Mouse (Mus musculus) activated CD4-positive, CD25-positive, alpha-beta regulatory T cell, adult 9 weeks (primary cell): Measurements from ENCODE around the gene Napb. TPM values are rescaled to one million over a fixed set of nuclear protein-coding genes. Genes with fewer than 3 reads are reported as not detected.

ENCODE experiments used
- polyA plus RNA-seq: library from polyadenylated mRNA; unstranded; fragments of 100-300 nt; shearing (Covaris generic); gene quantifications from one replicate; pipeline ENCODE4 v1.2.1, GENCODE M21; 2017

The Napb gene
- 1.9 TPM for polyA plus RNA-seq

DNA sequence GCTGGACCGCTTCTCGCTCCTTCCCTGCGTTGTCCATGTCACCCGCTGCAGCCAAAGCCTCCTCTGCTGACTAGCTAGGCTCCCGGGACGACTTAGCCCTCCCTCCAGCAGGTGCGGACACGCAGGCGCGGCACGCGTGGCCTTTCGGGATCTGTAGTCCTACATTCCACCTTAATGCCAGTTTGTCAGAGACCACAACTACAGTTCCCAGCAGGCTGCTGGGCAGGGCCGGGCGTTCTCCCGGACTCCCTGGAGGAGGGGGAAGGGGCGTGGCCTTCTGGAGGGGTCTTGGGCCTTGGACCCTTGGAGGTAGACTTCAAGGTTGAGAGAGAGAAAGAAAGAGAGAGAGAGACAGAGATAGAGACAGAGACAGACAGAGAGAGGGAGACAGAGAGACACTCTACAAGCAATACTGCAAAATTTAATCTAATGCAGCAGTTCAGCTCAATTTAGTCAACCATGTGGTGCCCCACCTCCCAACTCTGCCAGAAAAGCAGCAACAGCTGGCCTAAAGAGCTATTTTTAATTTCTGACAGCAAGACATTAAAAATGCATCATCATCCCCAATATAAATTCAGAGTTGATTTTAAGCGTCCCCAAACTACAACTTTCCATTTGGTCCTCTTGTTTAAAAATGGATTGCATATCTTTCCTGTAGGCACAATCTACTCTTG, at the start of gene Napb:
Napb (minus strand) TSS at position 141 of the 674 bp plus-strand sequence.

DNA sequence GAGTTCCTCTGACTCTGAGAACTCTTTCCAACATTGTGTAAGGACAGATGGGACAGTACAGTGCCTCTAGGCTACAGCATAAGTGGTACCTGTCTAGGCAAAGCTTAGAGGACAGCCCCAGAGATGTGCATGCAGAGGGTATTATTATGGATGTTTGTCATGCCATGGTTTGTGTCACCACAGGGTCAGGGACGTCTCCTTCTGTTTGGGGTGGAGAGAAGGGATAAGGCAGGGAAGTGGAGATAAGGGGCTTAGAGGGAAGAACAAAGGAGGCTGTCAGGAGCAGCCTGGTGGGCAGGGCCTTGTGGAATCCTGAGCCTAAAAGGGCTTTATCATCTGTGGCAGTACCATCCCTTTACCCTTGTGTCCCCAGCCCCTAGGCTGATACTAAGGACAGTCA, 49.4 kb upstream of the Napb start, which contains the start of gene 8030411F24Rik:
8030411F24Rik (plus strand) TSS at position 301 of the 400 bp plus-strand sequence.

DNA sequence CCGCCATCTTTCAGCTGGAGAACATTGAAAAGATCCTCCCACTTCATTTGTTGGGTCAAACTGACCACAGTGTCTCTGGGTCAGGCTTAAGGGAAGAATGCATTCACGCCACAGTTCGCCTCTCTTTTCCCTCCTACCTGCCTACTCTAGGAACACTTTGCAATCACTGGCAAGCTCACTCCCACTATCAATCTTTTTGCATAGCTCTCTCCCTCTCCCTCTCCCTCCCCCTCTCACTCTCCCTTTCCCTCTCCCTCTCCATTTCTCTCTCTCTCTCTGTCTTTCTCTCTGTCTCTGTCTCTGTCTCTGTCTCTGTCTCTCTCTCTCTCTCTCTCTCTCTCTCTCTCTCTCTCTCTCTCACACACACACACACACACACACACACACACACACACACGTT, 39.1 kb upstream of the Napb start, which contains the start of gene Cst11:
Cst11 (minus strand) TSS at position 101 of the 400 bp plus-strand sequence.

DNA sequence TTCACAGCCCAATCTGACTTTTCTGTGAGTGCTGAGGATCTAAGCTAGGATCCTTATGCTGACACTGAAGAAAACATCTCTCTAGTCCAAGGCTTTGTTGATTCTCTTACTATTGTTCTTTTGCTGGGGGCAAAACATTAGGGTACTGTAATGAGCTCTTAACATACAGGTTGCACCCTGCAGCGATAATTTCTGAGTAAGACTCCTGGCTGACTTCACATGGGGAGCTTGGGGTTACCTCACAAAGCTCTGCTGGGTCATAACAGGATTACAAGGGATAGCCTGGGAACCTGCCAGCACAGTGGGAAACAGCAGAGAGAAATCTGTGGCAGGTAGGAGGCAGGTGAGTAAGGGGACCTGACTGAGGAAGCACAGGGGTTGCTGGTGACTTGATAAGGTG, 17.8 kb upstream of the Napb start, which contains the start of gene Cstl1:
Cstl1 (plus strand) TSS at position 301 of the 400 bp plus-strand sequence.

DNA sequence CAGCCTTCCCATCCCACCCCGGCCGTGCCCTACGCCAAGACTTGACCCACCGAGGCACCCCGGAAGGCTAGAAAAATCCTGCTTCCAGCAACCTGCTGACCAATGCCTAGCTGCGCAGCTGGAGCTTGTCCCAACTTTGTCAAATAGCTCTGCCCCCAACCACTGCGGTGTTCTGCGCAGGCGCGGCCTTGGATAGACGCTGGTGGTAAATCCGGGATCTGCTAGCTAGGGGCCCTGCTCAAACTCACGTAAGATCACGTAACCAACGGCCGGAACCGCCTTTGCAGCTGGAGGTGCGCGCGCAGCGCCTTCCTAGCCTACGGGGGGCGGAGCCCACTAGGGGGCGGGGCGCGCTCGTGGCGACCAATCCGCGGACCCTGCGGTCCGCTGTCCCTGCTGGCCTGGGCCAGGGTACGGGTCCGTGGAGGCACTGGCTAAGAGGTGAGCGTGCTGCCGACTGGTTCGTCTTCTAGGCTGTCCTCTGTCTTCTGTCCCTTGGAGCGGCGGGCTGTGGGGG, 51.4 kb downstream of the Napb start, which contains the start of gene Gzf1:
Gzf1 (plus strand) TSS at position 249 of the 517 bp plus-strand sequence.

DNA sequence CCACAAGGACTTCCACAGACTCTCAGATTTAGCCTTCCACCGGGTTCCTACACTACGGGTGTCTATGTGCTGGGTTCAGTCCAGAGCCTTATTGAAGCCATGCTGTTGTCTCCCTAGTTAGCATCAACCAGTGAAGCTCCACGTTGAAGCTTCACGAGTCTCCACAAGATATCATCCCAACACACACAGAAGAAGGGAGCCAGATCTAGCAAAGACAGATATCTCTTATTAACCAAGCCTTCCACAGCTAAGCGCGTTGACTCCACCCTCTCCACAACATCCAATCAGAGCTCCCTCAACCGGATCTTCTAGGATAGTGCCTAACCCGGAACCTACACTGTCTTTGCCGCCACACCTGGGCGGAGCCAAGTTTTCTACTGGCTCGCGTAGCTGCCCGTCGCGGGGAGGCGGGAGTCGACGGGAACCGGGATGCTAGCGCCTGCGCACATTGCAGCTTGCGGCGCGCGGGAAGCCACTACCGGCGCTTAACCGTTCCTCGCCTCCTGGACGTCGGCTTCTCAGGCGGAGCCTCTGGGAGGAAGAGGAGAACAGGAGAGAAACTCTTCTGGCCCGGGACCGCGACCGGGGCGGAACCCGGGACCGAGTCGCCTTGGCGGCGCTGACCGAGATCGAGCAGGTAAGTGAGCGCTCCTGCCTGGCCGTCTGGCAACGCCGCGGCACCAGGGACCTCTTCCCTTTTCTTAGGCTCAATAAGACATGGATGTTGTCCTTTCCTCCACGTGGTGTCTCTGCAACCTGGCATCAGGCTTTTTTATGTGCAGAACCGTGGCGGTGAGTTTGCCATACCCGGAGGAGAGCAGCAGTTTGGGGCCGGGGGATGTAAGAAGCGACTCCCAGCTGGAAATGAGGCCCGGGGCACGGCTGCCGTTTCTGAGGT, 59.8 kb downstream of the Napb start, which contains the start of gene Nxt1:
Nxt1 (plus strand) TSS at position 403 of the 898 bp plus-strand sequence.

Other genes with a start within 250 kb of the Napb start
- gene Nxt1, start 59.9 kb downstream of the Napb start, polyA plus RNA-seq = 69.9 TPM
- 22.3 TPM for gene Gzf1, start 51.4 kb downstream of the Napb start, polyA plus RNA-seq
- not detected for gene Cstl1, start 17.9 kb upstream of the Napb start, polyA plus RNA-seq
- gene Cst11, start 39.0 kb upstream of the Napb start, polyA plus RNA-seq = not detected
- not detected for gene 8030411F24Rik, start 49.5 kb upstream of the Napb start, polyA plus RNA-seq
- gene Cst12, start 56.9 kb upstream of the Napb start, polyA plus RNA-seq = not detected
- not detected for gene Cst8, start 66.3 kb upstream of the Napb start, polyA plus RNA-seq
- gene Cst13, start 87.6 kb upstream of the Napb start, polyA plus RNA-seq = not detected
- not detected for gene Cst9, start 102.7 kb upstream of the Napb start, polyA plus RNA-seq
- gene 9230104L09Rik, start 132.6 kb upstream of the Napb start, polyA plus RNA-seq = not detected
- 188 TPM for gene Cst3, start 143.2 kb upstream of the Napb start, polyA plus RNA-seq